ENCODE assay signal across 15 mouse cellular contexts in the genomic region with DNA sequence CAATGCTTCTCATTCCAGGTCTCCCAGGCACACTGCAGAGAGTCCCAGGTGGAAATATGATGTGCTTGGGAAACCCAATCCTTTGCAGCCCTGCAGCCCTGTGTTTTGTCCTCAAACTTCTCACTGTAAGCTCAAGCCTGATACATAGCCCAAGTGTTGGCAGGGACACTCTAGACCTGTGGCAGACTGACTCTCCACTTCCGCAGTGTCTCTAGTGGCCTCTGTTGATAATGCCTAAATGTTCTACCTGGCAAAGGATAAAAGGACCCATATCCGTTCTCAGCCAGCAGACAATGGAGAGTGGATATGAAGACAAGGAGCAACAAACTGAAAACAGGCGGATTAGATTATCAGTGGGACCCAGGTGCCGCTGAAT. TPM values are rescaled to one million over a fixed set of nuclear protein-coding genes. Genes with fewer than 3 reads are reported as not detected.
DNase-seq lines count a peak whose midpoint lies in the region; ATAC-seq and TF ChIP-seq lines count a peak whose summit lies in the region.
"Had no signal": no experiment of that assay in that cellular context is flagged by ENCODE, and none has a peak within 500 bp of the region (broad histone marks: within the 10 kb centered on the region; RNA-seq: fewer than 3 reads in every experiment).

No protein-coding gene starts in this region.

- WGBS in heart, embryonic 11.5 days (ENCODE audit: insufficient replicate concordance), result 63% methylated on average over 4 of the region's 4 CpGs
- WGBS in lung, postnatal 0 days, result 58% methylated on average over 4 of the region's 4 CpGs
- 74% methylated on average over 4 of the region's 4 CpGs for WGBS in forebrain, embryonic 16.5 days
- 76% methylated on average over 4 of the region's 4 CpGs for WGBS in midbrain, postnatal 0 days

- DNase-seq in heart, postnatal 10 days, result no peak
- DNase-seq in lung, postnatal 0 days (ENCODE audit: low spot score), result no peak
- no peak for DNase-seq in lung, postnatal 36 days
- DNase-seq in midbrain, postnatal 0 days (ENCODE audit: low spot score), result peak; percentile 65
- DNase-seq in ovary, postnatal 14 days (ENCODE audit: low spot score), result no peak
- DNase-seq in kidney, postnatal 10 days, result no peak
- DNase-seq: adrenal gland, postnatal 25 days; kidney, adult 18-20 months; kidney, postnatal 36 days; layer of hippocampus, postnatal 36 days; liver, postnatal 0 days; thymus, postnatal 14 days had no signal

- H3K4me2 ChIP-seq in heart, embryonic 11.5 days, result no peak overlapping the region
- no peak overlapping the region for H3K4me2 ChIP-seq in lung, postnatal 0 days (replicated peaks; ENCODE audit: low read depth, low read length)
- no peak overlapping the region for H3K4me2 ChIP-seq in forebrain, embryonic 16.5 days (ENCODE audit: low read length)
- H3K4me2 ChIP-seq in midbrain, postnatal 0 days (ENCODE audit: low read depth, low read length, poor library complexity, severe bottlenecking), result no peak overlapping the region
- H3K4me2 ChIP-seq: limb, embryonic 12.5 days had no signal

- no peak overlapping the region for H3K9ac ChIP-seq in heart, embryonic 11.5 days (ENCODE audit: low read depth, low read length)
- no peak overlapping the region for H3K9ac ChIP-seq in lung, postnatal 0 days (replicated peaks; ENCODE audit: low read depth)
- no peak overlapping the region for H3K9ac ChIP-seq in forebrain, embryonic 16.5 days (replicated peaks; ENCODE audit: low read depth, low read length)
- H3K9ac ChIP-seq in midbrain, postnatal 0 days (replicated peaks; ENCODE audit: low read length, poor library complexity, severe bottlenecking), result no peak overlapping the region
- H3K9ac ChIP-seq: limb, embryonic 12.5 days; liver, postnatal 0 days had no signal

- no peaks in the 10 kb centered on the region for H3K9me3 ChIP-seq in heart, embryonic 11.5 days (replicated peaks; ENCODE audit: control insufficient read depth, low read length)
- no peaks in the 10 kb centered on the region for H3K9me3 ChIP-seq in lung, postnatal 0 days (ENCODE audit: low read length)
- H3K9me3 ChIP-seq in forebrain, embryonic 16.5 days (ENCODE audit: control insufficient read depth, low read length), result no peaks in the 10 kb centered on the region
- no peaks in the 10 kb centered on the region for H3K9me3 ChIP-seq in midbrain, postnatal 0 days (ENCODE audit: low read length)
- H3K9me3 ChIP-seq: limb, embryonic 12.5 days had no signal

- intact Hi-C loops in heart, postnatal 10 days (cut with DNase I), result no loop called here

- H3K27ac ChIP-seq in heart, embryonic 11.5 days (ENCODE audit: low read depth, low read length), result peak overlapping the region; percentile 47
- H3K27ac ChIP-seq in lung, postnatal 0 days (ENCODE audit: low read length), result no peak overlapping the region
- no peak overlapping the region; the same call in 1 of the 2 replicates for H3K27ac ChIP-seq in forebrain, embryonic 16.5 days (ENCODE audit: low read length)
- H3K27ac ChIP-seq in midbrain, postnatal 0 days (ENCODE audit: low read depth, low read length), result peak overlapping the region; percentile 58

- peak; percentile 50; the same call in 1 of the 2 replicates for ATAC-seq in heart, embryonic 11.5 days (replicated peaks; ENCODE audit: insufficient number of reproducible peaks, low FRiP score, low TSS enrichment)
- ATAC-seq in lung, postnatal 0 days, result no peak; the same call in 1 of the 2 replicates
- ATAC-seq in forebrain, embryonic 16.5 days, result 0 out of 2 replicates have a peak, but pooled peaks have one; percentile 11
- peak; percentile 79 for ATAC-seq in midbrain, postnatal 0 days (ENCODE audit: low FRiP score)
- ATAC-seq: liver, postnatal 0 days had no signal

- no peaks in the 10 kb centered on the region for H3K36me3 ChIP-seq in heart, embryonic 11.5 days (ENCODE audit: control insufficient read depth, insufficient read depth, low read length)
- no peaks in the 10 kb centered on the region for H3K36me3 ChIP-seq in lung, postnatal 0 days (ENCODE audit: insufficient read depth, low read length)
- no peaks in the 10 kb centered on the region for H3K36me3 ChIP-seq in forebrain, embryonic 16.5 days (ENCODE audit: control insufficient read depth, insufficient read depth)
- no peaks in the 10 kb centered on the region for H3K36me3 ChIP-seq in midbrain, postnatal 0 days (ENCODE audit: insufficient read depth, low read length)
- H3K36me3 ChIP-seq: limb, embryonic 12.5 days had no signal

- no peak for TF ChIP-seq EP300 in lung, postnatal 0 days (IDR thresholded peaks at IDR 0.05)

- no peaks in the 10 kb centered on the region for H3K27me3 ChIP-seq in heart, embryonic 11.5 days (ENCODE audit: control insufficient read depth, insufficient read depth, low read length)
- no peaks in the 10 kb centered on the region for H3K27me3 ChIP-seq in lung, postnatal 0 days (replicated peaks; ENCODE audit: insufficient read depth, low read length)
- no peaks in the 10 kb centered on the region for H3K27me3 ChIP-seq in forebrain, embryonic 16.5 days (replicated peaks; ENCODE audit: control insufficient read depth, insufficient read depth, low read length)
- H3K27me3 ChIP-seq in midbrain, postnatal 0 days (ENCODE audit: insufficient read depth, low read length), result no peaks in the 10 kb centered on the region
- H3K27me3 ChIP-seq: limb, embryonic 12.5 days had no signal

- 0 out of 2 replicates have a peak, but pooled peaks have one; percentile 7 for TF ChIP-seq CTCF in lung, postnatal 0 days (IDR thresholded peaks at IDR 0.05)
- peak; percentile 43 for TF ChIP-seq CTCF in midbrain, postnatal 0 days (IDR thresholded peaks at IDR 0.05)

- H3K4me1 ChIP-seq in heart, embryonic 11.5 days (ENCODE audit: control insufficient read depth, insufficient read depth, low read length), result peaks cover 24% of the 10 kb centered on the region
- H3K4me1 ChIP-seq in lung, postnatal 0 days (ENCODE audit: insufficient read depth, low read depth, low read length), result peaks cover 5% of the 10 kb centered on the region
- peaks cover 18% of the 10 kb centered on the region for H3K4me1 ChIP-seq in forebrain, embryonic 16.5 days (replicated peaks; ENCODE audit: control insufficient read depth, insufficient read depth, low read length)
- H3K4me1 ChIP-seq in midbrain, postnatal 0 days (ENCODE audit: insufficient read depth, low read length), result peaks cover 8% of the 10 kb centered on the region; the same call in 1 of the 2 replicates

- H3K4me3 ChIP-seq in heart, embryonic 11.5 days (ENCODE audit: low read depth, low read length), result no peak overlapping the region
- no peak overlapping the region for H3K4me3 ChIP-seq in lung, postnatal 0 days (ENCODE audit: low read depth, low read length)
- H3K4me3 ChIP-seq in forebrain, embryonic 16.5 days (replicated peaks; ENCODE audit: low read length), result no peak overlapping the region
- H3K4me3 ChIP-seq in midbrain, postnatal 0 days (ENCODE audit: low read depth, low read length), result no peak overlapping the region
- H3K4me3 ChIP-seq: limb, embryonic 12.5 days had no signal

RNA-seq across cellular contexts. Expression of a gene that starts 17.7 kb away (rescaled TPM):
- polyA plus RNA-seq in heart, embryonic 11.5 days (2014; fragmentation: Nextera tagmentation; extraction: Ambion mirVana), result 6.7 and 9.5 TPM in 2 replicates
- 1 to 10 TPM; 2.6 to 3.0 TPM for total RNA-seq in heart, postnatal 10 days (2021)
- 8.6 and 9.3 TPM in 2 replicates for polyA plus RNA-seq in lung, postnatal 0 days (2015; fragmentation: Nextera tagmentation; extraction: Ambion mirVana)
- 13.6 and 14.9 TPM in 2 replicates for polyA plus RNA-seq in forebrain, embryonic 16.5 days (2015; fragmentation: Nextera tagmentation; extraction: Ambion mirVana)
- 17.0 and 18.5 TPM in 2 replicates for total RNA-seq in midbrain, postnatal 0 days (2014; rRNA removed)
- polyA plus RNA-seq in midbrain, postnatal 0 days (2015; fragmentation: Nextera tagmentation; extraction: Ambion mirVana), result 7.6 and 9.2 TPM in 2 replicates

Comparison
In these comparisons a context has a peak if more than half of its experiments do, and no peak if none do; other contexts are left out.
1. H3K27ac ChIP-seq: peak in heart, embryonic 11.5 days (single experiment) and midbrain, postnatal 0 days (single experiment); none in lung, postnatal 0 days (single experiment) and forebrain, embryonic 16.5 days (single experiment).